Mouse (Mus musculus) adrenal gland, postnatal 36 days (tissue): ENCODE data around the gene Wdr83os. TPM values are rescaled to one million over a fixed set of nuclear protein-coding genes. Genes with fewer than 3 reads are reported as not detected.
A peak's percentile ranks its signal among the peaks of the same experiment; 100 is the strongest.

ENCODE experiments used
- DNase-seq, 2 experiments: peaks; one replicate each; pipeline ENCODE4 v3.0.0; 2021; ENCODE audit warnings: mixed read lengths in 1 of 2
- long read RNA-seq, 2 experiments: library from polyadenylated mRNA; stranded (forward); transcript quantifications; one replicate each; pipeline ENCODE4 v2.0.0; 2021; ENCODE audit warnings: borderline sequencing depth in 2 of 2
- total RNA-seq, 2 experiments: library from RNA; stranded (reverse); gene quantifications; 2 replicates each; pipeline ENCODE4 v1.2.3; 2021

Gene Wdr83os
- total RNA-seq, result 10 to 100 TPM; 69.1 to 79.6 TPM
- long read RNA-seq, experiment 1, transcript Wdr83os-201 (4 exons, 922 nt), result major isoform, 77 of 85 reads
- long read RNA-seq, experiment 1, transcript Wdr83os-203 (3 exons, 798 nt), result minor isoform, 7 of 85 reads
- long read RNA-seq, experiment 1, partial matches to known transcripts, result 1 of 85 reads
- long read RNA-seq, experiment 1, other reads (novel, unspliced or antisense), result 0 of 85 reads
- long read RNA-seq, experiment 2, transcript Wdr83os-201 (4 exons, 922 nt), result major isoform, 30 of 35 reads
- long read RNA-seq, experiment 2, partial matches to known transcripts, result 3 of 35 reads
- long read RNA-seq, experiment 2, other reads (novel, unspliced or antisense), result 0 of 35 reads

DNA sequence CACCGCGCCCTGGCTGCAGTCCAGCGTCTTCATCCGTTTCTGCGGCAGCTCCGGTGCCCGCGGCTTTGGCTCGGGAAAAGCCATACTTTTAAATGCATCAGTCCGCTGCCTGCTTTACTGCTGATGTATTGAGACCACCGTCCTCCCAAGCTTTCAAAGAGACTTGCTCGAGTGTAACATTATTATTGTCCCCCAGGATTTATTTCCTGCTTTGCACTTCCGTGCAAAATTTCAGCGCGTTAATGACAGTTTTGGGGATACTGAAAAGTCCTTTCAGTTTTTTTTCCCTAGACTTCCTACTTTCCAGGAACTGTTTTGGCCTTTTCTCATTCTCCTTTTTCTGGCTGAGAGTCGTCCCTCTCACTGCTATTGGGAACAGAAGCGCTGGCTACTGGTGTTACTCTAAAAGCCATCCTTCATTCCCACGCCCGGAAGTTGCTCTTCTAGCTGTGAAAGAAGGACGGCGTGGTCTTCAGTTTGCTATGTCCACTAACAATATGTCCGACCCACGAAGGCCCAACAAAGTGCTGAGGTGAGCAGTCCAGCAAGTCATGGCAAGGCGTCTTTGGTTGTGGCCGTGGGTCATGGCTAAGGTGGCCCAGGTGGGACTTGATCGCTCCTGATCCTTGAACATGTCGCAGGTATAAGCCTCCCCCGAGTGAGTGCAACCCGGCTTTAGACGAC, at the start of gene Wdr83os:
Wdr83os (plus strand) TSS at position 209 of the 684 bp plus-strand sequence.
- DNase-seq, result peak; percentile 49 to 54

DNA sequence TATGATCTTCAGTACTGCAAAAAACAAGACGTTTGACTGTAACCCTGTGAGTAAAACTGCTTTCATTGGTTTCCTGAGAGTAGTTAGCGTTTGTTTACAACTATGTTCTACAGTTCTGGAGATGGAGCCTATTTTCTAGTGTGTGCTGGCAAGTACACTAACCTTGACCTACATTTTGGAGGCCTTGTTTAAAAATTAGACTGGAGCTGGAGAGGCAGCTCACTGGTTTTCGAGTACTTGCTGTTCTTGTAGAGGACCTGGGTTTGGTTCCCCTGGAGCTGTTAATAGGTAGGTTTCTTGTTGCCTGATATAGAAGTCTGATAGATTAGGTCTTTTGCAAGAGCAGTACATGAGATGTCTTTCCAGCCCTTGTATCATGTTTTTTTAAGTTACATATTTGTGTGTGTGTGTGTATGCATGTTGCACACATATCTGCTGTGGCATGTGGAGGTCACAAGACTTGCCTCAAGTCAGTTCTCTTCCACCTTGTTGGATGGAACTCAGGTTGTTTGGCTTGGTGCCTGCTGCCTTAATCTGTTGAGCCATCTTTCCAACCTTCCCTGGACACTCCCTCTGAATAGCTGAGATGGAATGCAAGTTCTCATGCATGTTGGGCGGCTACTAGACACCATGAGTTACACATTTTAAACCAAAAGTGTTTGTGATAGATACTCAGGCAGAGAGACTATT, 47.8 kb upstream of the Wdr83os start:
- no peak for DNase-seq

DNA sequence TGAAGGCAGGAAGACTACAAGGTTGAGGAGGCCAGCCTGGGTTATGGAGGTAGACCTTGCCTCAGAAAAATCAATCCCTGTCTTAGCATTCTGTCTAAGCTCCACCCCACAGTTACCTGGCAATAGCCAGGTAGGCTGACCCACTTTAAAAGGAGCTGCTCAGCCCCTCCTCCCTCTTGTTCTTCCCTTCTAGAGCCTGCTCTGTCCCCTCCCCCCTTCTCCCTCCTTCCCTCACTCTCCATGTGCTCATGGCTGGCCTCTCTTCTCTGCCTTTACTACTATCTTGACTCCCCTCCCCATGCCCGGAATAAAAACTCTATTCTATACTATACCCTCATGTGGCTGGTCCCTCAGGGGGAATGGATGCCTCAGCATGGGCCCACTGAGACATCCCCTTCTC, 46.7 kb upstream of the Wdr83os start:
- no peak for DNase-seq

DNA sequence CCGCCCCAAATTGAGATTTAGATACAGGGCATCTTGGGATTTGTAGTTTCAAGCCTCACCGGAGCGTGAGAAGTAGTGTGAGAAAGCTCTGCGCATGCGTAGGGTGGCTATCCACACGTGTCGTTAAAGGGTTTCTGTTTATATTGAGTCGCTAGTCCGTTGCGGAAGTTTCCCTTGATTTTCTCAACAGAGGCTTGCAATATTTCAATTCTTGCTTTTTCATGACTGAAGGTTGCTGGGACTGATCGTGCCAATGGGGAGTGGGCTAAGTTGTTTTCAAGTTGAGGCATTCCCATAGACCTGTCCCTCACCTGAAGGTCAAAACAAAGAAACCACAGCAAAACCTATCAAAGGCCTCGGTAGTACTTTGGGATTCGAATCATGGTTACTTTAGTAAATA, 45.8 kb upstream of the Wdr83os start:
- DNase-seq, result peak; percentile 83 to 86

DNA sequence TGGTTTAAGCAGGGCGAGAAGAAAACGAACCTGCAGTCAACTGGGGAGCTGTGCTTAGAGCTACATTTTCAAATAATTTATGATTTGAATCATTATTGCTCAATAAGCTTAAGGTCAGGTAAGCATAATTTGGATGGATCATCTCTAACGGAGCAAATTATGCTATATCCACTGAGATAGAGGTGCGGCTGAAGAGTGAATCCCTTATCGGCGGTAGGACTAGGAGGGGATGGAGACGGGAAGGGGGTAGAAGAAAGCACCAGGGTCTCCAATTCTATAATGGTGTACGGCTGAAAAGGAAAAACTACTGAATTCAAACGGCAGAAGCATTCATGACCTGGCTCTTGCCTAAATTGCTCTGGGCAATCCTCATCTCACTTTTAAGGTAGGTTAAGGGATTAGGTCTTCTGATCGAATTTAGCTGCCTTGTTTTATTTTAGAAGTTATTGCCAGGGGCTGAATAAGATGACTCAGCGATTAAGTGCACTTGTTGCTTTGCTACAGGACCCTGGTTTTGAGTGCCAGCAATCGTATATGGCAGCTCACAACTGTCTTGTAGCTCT, 45.3 kb upstream of the Wdr83os start:
- no peak for DNase-seq

DNA sequence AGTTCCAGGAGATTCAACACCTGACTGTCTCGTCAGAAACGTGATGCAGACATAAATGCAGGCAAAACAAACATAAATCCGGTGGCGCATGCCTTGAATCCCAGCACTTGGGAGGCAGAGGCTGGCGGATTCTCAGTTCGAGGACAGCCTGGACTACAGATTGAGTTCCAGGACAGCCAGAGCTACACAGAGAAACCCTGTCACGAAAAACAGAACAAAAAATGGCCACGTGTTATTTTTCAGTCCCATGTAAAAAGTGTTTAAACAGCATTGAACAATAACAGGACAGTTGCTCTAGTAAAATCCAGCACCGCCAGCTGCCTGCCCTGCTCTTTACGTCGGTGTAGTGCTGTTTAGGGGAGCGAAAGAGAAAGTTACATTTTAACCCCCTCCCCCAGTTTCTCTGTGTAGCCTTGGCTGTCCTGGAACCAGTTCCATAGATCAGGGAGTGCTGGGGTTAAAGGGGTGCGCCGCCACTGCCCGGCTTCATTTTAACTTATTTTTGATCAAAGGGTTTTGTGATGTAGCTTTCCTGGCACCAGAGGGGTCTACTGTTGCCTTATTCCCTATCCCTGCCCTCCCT, 44.7 kb upstream of the Wdr83os start:
- DNase-seq, result peak; percentile 31 to 35

DNA sequence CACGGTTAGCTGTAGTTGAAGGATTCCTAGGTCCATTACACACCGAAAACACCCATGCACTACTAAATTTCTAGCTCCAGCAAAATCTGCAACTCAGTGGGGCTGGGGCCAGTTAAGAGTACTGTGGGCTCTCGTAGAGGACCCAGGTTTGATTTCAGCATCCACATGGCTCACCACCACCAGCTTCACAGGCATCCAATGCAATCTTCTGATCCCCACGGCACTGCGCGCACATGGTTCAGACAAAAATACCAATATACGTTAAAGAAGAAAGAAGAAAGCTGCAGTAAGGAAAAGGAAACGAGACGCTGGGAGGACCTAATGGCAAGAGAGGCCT, 44.2 kb upstream of the Wdr83os start:
- DNase-seq, result no peak

DNA sequence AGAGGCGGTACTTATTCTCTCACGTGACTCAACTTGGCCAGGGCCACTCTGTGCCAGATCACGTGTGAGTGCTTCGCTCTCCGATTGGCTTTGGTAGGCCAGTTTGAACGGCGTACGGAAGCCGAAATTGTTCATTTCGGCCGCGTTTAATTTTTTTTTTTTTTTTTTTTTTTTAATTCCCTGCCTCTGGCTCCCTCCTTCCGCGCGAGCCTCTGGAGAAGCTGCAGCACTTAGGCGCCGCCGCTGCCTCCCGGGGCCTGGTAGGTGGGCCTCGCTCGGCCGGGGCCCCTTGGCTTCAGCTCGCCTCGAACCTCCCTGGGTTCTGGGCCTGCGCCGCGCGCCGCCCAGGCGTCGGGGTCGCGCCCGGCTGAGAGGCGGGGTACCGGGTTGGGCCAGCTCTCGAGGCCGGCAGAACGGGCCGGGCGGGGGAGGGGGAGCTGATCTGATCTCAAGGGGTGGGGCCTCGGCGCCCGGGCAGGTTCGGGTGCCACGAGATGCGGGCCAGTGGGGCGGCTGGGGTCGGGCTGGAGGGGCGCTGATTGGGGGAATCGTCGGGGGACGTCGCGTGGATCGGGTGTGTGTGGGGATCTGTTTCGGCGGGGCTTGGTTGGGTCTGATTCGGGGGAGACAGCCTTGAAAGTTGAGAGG, 43.7 kb upstream of the Wdr83os start, which contains the start of gene Tnpo2:
Tnpo2 (plus strand) TSS at position 198 of the 648 bp plus-strand sequence.
- peak; percentile 92 to 95 for DNase-seq

DNA sequence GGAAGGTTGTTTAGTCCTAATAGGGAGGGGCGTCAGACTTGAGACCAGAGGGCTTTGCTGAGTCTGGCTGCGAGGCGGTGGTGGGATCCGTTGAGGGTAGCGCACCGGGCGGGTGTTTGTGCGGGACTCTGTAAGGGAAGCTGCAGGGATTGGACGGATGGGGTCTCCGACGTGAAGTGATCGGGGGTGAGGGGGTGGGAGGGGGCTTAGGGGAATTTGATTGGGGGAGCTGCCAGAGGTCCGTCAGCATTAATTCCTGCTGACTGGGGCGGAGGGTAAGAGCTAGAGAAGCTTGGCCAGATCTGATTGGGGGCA, 43.2 kb upstream of the Wdr83os start:
- DNase-seq, result no peak

DNA sequence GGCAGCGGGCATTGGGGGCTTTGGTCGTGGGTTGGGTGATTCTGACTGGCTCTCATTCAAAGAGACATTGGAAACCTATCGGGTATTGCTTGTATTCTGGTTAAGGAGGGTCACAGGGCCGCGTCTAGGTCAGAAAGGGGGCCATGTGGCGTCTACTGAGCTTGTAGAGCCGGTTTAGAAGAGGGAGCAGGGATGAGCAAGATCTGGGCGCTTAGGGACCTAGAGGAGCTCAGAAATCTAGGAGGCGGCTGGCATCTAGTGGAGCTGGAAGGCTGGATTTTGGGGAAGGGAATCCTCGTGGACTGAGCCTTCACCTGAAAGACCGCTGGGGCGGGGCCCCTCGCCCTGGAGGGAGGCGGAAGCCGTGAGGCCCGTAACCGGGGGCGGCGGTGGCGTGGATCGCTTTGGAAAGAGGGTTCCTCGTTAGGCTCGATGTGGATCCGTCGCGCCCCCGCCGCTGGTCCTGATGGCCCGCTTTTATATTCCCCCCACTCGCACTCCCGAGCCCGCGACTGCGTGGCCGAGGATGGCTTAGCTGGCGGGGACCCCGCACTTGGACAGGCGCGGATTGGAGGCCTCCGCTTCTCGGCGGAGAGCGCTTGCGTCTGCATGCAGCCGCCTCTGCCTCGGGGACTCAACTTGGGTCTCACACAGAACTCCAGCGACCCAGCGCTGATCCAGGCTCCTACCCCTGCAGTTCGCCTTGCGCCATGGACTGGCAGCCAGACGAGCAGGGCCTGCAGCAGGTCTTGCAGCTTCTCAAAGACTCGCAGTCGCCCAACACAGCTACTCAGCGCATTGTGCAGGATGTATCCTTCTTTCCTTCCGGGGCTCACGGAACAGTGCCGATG, 42.6 kb upstream of the Wdr83os start:
- peak; percentile 64 to 70 for DNase-seq

DNA sequence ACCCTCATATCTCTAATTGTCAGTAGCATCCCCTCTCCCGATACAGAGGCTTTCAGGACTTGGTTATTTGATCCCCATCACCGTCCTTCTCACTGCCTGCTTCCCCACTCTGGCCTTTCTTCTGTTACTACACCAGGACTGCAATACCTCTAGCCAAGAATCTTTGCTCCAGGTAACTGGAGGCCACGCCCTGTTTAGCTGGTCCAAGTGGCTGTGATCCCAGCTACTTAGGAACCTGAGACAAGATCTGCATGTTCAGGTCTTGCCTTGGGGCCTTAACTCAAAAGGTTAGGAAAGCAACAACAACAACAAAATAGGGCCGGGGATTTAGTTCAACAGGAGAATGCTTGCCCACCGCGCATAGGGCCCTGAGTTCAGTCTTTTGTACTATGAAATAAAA, 36.9 kb upstream of the Wdr83os start:
- no peak for DNase-seq

DNA sequence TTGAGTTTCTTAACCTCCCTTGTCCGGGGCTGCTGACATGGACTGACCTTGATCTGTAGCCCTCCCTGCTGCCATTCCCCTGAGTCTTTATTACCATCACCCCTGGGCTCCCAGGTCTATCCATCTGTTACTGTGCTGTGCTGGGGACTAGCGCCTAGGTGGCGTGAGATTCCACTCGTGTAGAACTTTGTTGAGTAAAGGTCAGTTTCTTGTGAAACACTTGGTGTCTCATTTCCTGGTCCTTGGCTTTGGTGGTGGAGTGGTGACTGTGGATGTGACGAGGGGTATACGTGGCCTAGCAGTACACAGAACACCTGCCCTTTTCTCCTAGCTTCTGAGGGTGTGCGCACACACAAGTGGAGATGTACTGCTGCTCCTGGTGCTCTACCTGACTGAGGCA, 23.2 kb upstream of the Wdr83os start:
- DNase-seq, result peak in 1 of 2 experiments; percentile 36

DNA sequence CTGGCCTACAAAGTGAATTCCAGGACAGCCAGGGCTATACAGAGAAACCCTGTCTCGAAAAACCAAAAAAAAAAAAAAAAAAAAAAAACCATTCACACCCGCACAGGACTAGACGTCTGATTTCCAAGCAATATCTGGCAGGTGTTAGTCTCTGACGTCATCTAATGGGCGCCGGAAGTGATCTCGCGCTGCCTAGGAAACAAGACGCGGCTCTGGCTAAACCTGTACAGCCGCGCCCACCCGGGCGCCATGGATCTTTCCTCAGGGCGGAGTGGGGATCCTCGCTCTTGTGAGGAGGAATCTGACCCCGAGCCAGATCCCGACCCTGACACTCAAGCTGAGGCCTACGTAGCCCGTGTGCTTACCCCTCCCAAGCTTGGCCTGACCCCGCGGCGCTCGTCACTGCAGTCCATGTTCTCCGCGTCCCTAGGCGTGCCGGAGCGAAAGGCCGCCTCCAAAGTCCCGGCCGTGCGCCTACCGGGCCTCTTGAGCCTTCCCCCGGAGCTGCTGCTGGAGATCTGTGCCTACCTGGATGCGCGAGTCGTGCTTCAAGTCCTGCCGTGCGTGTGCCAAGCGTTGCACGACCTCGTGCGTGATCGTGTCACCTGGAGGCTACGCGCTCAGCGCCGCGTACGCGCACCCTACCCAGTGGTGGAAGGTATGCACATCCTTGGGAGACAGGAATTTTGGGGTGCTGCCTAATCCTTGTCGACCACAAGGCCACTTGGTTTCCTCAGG, 20.5 kb upstream of the Wdr83os start, which contains the start of gene Fbxw9:
Fbxw9 (plus strand) TSS at position 177 of the 738 bp plus-strand sequence.
- DNase-seq, result peak; percentile 89 to 91

DNA sequence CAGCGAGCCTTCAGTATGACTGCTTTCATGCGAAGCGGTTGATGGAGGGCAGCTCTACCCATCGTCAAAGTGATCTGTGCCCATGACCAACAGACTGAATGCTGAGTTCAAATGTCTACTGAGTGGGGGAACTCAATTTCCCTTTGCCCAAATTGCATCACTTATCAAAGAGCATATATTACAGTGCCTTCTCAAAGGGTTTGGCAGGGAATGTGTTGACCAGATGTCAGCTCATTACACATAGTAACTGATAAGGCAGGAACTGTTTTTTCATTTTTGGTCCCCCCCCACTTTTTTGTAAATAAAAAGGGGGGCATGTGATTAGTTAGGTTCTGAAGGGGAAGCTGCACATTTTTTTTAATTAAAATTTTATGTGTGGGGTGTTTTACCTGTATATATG, 17.9 kb upstream of the Wdr83os start:
- no peak for DNase-seq

DNA sequence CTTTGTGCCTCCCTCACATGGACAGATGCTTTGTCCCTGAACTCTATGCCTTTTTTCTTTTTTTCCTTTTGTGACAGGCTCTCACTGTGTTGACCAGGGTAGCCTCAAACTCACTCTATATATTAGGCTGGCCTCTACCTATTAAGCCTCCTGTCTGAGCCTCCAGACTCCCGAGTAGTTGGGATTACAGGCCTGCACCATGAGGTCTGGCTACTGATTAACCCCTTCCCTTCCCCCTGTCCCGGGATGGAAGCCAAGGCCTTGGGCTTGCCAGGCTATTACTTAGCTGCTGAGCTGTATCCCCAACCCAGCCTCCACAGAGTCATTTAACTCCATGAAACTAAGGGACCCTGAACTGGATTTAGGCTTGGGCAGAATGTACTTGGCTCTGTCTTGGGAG, 15.3 kb upstream of the Wdr83os start:
- no peak for DNase-seq

DNA sequence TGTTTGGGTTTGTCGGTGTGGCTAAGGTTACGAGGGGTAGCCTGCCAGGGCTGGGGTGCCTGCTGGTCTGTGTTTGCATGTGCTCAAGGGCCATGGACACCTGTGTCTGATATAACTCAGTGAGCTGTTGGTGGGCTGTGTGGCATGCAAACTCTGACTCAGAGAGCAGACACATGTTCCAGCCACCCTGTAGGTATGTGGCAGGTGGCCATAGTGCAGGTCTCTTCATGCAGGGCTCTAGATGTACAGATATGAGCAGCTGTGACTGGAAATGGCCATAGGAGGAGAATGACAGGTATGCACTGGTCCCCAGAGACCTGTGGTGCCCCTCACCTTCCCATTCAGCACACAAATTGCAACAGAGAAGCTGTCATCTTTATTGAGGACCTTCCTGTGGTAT, 13.4 kb upstream of the Wdr83os start:
- no peak for DNase-seq

DNA sequence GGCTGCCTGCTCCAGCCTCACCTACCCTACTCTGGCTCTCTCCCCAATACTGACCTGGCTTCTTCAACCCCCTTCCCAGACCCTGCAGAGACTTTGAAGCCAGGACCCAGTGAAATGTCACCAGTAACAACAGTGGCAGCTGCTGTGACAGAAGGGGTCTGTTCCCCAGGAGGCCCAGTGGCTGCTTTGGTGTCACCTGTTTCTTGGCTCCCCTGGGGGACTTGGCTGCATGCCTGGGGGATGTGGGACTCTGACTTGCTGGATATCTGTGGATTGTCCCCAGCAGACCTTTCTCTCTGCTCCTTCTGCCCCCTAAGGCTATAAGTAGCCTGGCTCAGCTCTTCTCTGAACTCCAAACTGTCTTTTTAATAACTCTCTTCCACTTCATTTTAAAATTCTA, 12.6 kb upstream of the Wdr83os start, which contains the start of gene Gm5741:
Gm5741 (minus strand) TSS at position 1 of the 400 bp plus-strand sequence.
- no peak for DNase-seq

DNA sequence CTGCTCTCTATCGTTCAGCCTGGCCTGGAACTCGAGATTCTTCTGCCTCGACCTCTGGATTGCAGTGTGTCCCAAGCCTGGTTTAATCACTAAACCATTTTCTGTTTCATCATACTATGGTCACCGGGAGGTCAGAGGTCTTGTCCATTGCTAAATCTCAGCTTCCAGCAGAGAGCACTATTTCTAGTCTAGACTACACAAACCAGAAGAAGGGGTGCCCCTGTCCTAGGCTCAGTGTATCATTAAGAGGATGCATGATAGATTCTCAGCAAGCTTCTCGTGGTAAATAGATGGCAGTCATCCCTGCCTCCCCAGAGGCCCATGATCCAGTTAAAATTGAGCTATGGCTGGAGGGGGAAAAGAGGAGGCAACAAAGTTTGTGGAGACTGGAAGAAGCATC, 9.5 kb upstream of the Wdr83os start:
- no peak for DNase-seq

DNA sequence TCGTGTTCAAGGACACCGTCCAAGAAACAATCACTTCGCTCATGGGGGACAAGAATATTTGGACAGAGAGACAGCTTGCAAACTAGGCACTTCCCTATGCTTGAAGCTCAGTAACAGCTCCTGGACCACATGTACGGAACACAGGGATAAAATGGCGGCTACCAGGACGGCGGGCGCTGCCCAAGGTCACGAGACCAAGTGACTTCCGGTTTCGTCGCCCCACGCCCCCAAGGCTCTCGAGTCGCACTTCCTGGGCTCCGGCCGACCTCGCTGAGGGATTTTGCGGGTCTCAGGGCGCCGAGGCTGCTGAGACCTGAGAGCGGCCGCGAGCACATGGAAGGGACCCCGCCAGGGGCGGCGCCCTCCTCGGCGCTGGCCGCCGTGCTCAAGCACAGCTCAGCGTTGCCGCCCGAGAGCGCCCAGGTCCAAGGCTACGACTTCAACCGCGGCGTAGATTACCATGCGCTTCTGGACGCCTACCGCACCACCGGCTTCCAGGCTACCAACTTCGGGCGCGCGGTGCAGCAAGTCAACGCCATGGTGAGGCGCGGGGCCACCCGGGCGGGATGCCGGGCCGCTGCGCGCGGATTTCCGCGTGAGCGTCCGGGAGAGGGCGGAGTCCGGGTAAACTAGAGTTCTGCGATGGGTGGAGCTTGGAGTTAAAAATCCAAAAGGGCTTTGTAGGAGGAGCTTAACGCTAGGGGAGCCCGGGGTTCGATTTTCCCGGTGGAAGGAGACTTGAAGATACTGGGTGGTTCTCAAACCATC, 8.8 kb upstream of the Wdr83os start, which contains the start of gene Dhps:
Dhps (plus strand) TSS at position 244 of the 768 bp plus-strand sequence.
- DNase-seq, result peak; percentile 93 to 94
